Mouse (Mus musculus) CH12F3 (cell line): ENCODE results near the gene Cenph.
"Not testable (repeated sequence)": the region's sequence is repeated elsewhere in the genome, so short reads cannot be mapped to it uniquely, and the experiment has no call there.

Experiments used
- in situ Hi-C: fragments of 300-500 bp; cut with MboI; formaldehyde crosslinking; loops from 2 replicates; pipeline ENCODE4 v1.14.3; 2020; ENCODE audit warnings: low sequenced_read_pairs

Cenph gene

DNA sequence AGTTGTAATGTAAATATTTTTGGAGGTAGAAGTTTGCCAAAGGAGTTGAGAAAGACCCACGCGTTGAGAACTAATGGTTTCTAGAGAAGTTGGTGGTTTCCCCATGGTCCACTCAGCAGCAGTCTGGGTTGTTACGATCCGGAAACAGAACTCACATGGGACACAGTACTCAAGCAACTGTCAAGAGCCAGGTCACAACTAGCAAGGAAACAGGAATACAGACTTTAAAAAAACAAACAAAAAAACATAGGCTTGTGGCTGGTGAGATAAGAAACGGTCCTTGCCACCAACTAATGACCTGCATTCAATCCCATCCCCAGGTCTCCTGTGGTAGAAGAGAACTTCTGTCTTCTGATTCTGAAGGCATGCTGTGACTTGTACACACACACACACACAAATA, 24.9 kb downstream of the Cenph start:
- in situ Hi-C loops = no loop called here

DNA sequence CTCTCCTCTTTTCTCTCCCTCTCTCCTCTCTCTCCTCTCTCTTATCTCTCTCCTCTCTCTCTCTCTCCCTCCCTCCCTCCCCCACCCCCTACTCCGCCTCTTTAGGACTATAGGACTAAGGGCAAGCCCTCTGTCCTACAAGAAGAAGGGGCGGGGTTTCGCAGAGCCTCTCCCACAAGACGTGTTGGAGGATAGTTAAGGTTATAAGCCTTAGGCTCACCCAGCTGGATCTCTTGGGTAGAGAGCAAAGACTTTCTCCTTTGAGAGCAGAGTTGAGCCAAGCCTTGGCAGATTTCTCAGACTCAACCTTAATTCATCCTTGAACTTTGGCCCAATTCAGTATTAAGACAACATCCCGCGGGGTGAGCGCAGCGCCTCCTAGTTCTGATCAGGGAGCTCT, 27.1 kb downstream of the Cenph start:
- in situ Hi-C loops = no loop called here

DNA sequence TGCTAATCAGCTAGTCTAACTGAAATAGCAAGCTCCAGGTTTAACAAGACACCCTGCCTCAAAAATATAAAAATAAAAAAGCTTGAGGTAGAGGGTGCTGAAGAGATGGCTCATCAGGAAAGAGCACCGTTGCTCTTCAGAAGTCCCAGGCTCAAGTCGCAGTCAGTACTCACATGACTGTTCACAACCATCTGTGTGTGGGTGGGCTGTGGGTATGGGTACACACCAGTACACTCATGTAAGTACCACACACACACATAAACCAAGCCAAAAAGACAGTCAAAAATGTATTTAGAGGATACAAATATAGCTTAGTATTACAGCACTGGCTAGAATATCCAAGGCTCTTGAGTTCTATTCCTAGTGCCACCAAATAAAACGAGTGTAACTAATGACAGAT, 29.6 kb downstream of the Cenph start:
- in situ Hi-C loops = no loop called here

DNA sequence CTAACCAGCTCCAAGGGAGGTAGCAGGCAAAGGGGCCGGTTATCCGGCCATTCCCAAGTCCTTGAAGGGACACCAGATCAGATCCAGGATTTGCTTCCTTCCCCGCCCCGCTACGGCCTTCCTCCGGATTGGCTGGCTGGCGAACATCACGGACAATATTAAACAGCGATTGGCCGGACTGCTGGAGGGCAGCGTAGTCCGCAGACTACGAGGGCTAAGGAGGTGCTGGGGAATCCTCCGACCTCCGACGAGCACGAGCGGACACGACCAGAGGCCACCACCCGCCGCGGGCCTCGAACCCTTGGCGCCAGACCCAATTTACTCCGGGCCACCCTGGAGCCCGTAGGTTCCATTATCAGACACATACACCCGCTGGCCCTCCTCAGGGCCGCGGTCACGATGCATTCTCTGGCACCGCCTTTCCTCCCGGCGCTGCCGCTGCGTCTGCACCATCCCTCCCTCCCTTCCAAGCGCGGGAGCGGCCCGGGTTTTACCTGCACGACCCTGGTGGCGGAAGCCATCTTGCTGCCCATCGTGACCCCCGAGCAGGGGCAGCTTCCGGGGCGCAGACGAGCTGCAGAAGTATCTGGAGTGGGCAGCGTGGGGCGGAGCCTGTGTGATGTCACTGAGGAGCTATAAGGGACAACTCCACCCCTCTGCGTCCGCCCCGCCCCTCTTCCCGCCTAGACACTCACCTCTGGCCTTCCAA, 31.5 kb downstream of the Cenph start, which contains the start of gene Mrps36:
Gene Mrps36 (minus strand): TSS at position 624 of the 709 bp plus-strand sequence.
- in situ Hi-C loops = no loop called here

GRCm38 (mm10) chr13:100743346-100744035, 32.2 kb downstream of the Cenph start:
- in situ Hi-C loops = no loop called here

DNA sequence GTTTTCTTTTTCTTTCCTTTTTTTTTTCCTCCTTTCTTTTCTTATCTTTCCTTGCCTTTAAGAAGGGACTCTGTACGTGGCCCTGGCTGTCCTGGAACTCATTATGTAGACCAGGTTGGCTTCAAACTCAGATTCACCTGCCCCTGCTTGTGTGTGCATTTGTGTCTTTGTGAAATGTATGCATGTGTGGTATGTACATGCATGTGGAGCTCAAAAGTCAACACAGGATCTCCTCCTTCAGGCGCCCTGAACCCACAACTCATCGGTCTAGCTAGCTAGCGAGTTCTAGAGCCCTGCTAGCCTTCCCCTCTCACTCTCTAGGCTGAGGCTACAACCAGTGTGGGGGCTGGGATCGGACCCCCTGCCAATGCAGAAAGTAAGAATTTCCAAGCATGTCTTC, 32.9 kb downstream of the Cenph start:
- in situ Hi-C loops = no loop called here

DNA sequence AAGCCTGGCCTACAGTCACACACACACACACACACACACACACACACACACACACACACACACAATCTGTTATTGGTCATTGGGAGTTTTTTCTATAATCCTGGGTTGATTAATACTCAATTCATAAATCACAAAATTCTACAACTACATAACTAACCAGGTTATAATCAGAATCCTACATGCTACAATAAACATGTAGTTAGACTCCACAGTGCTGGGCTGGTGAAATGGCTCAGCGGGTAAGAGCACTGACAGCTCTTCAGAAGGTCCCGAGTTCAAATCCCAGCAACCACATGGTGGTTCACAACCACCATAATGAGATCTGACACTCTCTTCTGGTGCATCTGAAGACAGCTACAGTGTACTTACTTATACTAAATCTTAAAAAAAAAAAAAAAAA, 42.9 kb downstream of the Cenph start:
- in situ Hi-C loops = no loop called here

DNA sequence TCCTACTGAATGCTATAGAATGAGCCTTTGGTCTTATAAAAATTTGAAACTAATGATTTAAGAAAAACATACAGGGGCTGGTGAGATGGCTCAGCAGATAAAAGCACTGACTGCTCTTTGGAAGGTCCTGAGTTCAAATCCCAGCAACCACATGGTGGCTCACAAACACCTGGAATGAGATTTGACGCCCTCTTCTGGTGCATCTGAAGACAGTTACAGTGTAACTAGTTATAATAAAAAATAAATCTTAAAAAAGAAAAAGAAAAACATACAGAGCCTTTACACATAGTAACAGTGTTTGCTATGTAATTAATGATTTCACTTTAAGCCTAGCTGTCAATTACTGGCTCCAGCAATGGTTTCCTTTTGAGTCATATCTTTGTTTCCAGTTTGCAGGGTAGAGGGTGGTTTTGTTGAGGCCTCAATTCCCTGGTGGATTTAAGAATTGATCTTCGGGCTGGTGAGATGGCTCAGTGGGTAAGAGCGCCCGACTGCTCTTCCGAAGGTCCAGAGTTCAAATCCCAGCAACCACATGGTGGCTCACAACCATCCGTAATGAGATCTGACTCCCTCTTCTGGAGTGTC, 44.1 kb downstream of the Cenph start:
- in situ Hi-C loops = not testable (repeated sequence)

DNA sequence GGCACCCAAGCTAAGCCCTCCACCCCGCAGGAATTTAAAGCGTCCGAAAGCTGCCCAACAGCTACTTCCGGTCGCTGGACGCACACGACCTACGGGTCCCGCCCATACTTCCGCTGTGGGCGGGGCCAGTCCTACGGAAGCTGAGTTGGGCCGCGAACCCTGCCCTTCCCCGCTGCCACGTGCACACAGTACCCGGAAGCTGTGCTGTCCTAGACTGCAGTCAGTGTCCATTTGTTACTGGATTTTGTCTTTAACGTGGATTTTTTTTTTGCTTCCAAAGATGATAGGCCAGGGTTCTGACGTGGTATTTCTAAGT, 44.9 kb downstream of the Cenph start, which contains the start of gene Cdk7:
Gene Cdk7 (minus strand): TSS at position 79 of the 316 bp plus-strand sequence.
- in situ Hi-C loops = no loop called here

GRCm38 (mm10) chr13:100730153-100730860, 45.4 kb downstream of the Cenph start:
- in situ Hi-C loops = no loop called here

- in situ Hi-C loops = not testable (repeated sequence)
Observed at GRCm38 (mm10) chr13:100728530-100728929, 47.2 kb downstream of the Cenph start.

- in situ Hi-C loops = no loop called here
Observed at GRCm38 (mm10) chr13:100728086-100728485, 47.6 kb downstream of the Cenph start.

GRCm38 (mm10) chr13:100725194-100725593, 50.5 kb downstream of the Cenph start:
- in situ Hi-C loops = no loop called here

- in situ Hi-C loops = no loop called here
Observed at GRCm38 (mm10) chr13:100724051-100724754, 51.5 kb downstream of the Cenph start.

DNA sequence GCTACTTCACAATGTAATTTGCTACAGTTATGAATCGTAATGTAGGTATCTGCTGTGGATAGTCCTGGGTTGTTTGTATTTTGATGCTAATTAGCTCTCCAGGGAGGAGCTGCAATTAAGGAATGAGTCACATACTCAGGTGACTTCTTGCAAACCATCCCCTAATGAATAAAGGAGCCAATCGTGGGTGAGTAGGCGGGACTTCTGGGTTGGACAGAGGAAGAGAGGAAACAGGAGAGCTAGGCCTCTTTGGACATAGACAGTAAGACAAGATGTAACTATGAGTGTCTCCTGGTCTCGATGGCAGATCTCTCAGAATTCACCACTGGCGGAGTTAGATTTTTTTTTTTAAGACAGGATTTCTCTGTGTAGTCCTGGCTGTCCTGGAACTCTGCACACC, 54.0 kb downstream of the Cenph start:
- in situ Hi-C loops = no loop called here

DNA sequence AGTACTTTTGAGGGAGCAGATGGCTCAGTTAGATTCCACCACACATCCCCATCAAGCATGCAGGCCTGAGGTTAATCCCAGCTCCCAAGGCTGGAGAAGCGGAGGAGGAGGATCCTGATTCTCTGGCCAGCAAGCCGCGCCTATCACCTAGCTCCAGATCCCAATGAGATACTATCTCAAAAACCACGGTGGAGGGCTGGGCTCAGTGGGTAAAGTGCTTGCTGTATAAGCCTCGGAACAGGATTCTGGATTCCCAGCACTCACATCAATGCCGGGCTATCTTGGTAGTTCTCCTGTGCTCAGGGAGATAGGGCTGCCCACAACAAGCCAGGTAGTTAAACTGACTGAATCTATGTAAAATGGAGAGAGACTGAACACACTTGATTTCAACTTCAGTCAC, 60.2 kb downstream of the Cenph start:
- in situ Hi-C loops = no loop called here
